Mouse (Mus musculus) ES-E14 (cell line): Measurements from ENCODE around the gene Nhp2.

ENCODE experiments used
- CHD2 ChIP-seq: IDR thresholded peaks from 2 replicates; pipeline ENCODE4 v1.6.1; 2014; ENCODE audit warnings: mild to moderate bottlenecking, low read depth, low read length, inconsistent platforms
- HCFC1 ChIP-seq: IDR thresholded peaks from 2 replicates; pipeline ENCODE4 v1.6.1; 2012; ENCODE audit warnings: low read length, inconsistent platforms, borderline replicate concordance; ENCODE audit not compliant: insufficient read depth
- MAFK ChIP-seq: IDR thresholded peaks from 2 replicates; pipeline ENCODE4 v1.6.1; 2014; ENCODE audit warnings: mild to moderate bottlenecking, low read depth, low read length, inconsistent platforms; ENCODE audit not compliant: insufficient read depth
- ZC3H11A ChIP-seq: IDR thresholded peaks from 2 replicates; pipeline ENCODE4 v1.6.1; 2012; ENCODE audit warnings: low read depth, mild to moderate bottlenecking, inconsistent platforms, low read length, borderline replicate concordance
- ZNF384 ChIP-seq: IDR thresholded peaks from 2 replicates; pipeline ENCODE4 v1.6.1; 2012; ENCODE audit warnings: low read depth, low read length, inconsistent platforms

- TF ChIP-seq HCFC1 (no peak), MAFK (peak; percentile 79), ZNF384 (no peak), CHD2 (no peak), ZC3H11A (no peak)
These were observed 5.8 kb downstream of the Nhp2 start for GRCm38 (mm10) chr11:51625187-51625820.
